Mouse (Mus musculus) kidney, adult 2 months (tissue): ENCODE results near the gene Rab3a.

Experiments used
- CTCF ChIP-seq: fragments of 200-500 bp; conservative IDR thresholded peaks from 2 replicates; pipeline ENCODE4 v1.5.1; 2011; ENCODE audit warnings: low read depth, mild to moderate bottlenecking, control low read depth, low read length, moderate library complexity, mixed read lengths; ENCODE audit not compliant: insufficient read depth, insufficient read length
- POLR2A ChIP-seq: fragments of 200-500 bp; IDR thresholded peaks from one replicate; pipeline ENCODE4 v1.6.1; 2011; ENCODE audit warnings: low read depth, low read length, control low read depth

GRCm38 (mm10) chr8:70773833-70774232 lies 19.4 kb downstream of the Rab3a start:
- TF ChIP-seq CTCF: no peak
- no peak for TF ChIP-seq POLR2A
